Mouse (Mus musculus) liver, postnatal 0 days (tissue): ENCODE results near the gene Zdhhc4. TPM values are rescaled to one million over a fixed set of nuclear protein-coding genes. Genes with fewer than 3 reads are reported as not detected.
A peak's percentile ranks its signal among the peaks of the same experiment; 100 is the strongest.

ENCODE experiments used
- ATAC-seq: fragments of 200-750 bp; cut with Nextera tagmentation; 2 replicates; pipeline ENCODE4 v1.8.0; 2017; ENCODE audit warnings: mild to moderate bottlenecking, moderate library complexity
- DNase-seq: peaks from one replicate; pipeline ENCODE4 v3.0.0-alpha.2; 2016
- H3K27ac ChIP-seq: fragments of 300-500 bp; sonication (generic); 2 replicates; pipeline ENCODE4 v1.5.1; 2014; ENCODE audit warnings: antibody characterized with exemption, moderate library complexity, mild to moderate bottlenecking, low read depth
- H3K27me3 ChIP-seq: fragments of 300-500 bp; sonication (generic); 2 replicates; pipeline ENCODE4 v1.6.1; 2014; ENCODE audit warnings: low read length, control low read depth, mixed read lengths; ENCODE audit not compliant: insufficient read depth
- H3K36me3 ChIP-seq: fragments of 300-500 bp; sonication (generic); replicated peaks from 2 replicates; pipeline ENCODE4 v1.6.1; 2014; ENCODE audit warnings: mild to moderate bottlenecking, control low read depth, low read length, moderate library complexity, mixed read lengths; ENCODE audit not compliant: insufficient read depth
- H3K4me1 ChIP-seq: fragments of 300-500 bp; sonication (generic); 2 replicates; pipeline ENCODE4 v1.6.1; 2014; ENCODE audit warnings: antibody characterized with exemption, mild to moderate bottlenecking, control low read depth; ENCODE audit not compliant: insufficient read depth
- H3K4me2 ChIP-seq: fragments of 300-500 bp; sonication (generic); 2 replicates; pipeline ENCODE4 v1.6.1; 2014; ENCODE audit warnings: low read depth, mild to moderate bottlenecking, low read length, moderate library complexity, mixed read lengths
- H3K4me3 ChIP-seq: fragments of 300-500 bp; sonication (generic); 2 replicates; pipeline ENCODE4 v1.5.1; 2014; ENCODE audit warnings: low read depth, low read length
- H3K9ac ChIP-seq: fragments of 300-500 bp; sonication (generic); replicated peaks from 2 replicates; pipeline ENCODE4 v1.6.1; 2014; ENCODE audit warnings: mild to moderate bottlenecking, moderate library complexity
- H3K9me3 ChIP-seq: fragments of 300-500 bp; sonication (generic); 2 replicates; pipeline ENCODE4 v1.6.1; 2016; ENCODE audit warnings: mild to moderate bottlenecking, control low read depth, low read length, mixed read lengths
- CTCF ChIP-seq: sonication (generic); IDR thresholded peaks from 2 replicates; pipeline ENCODE4 v1.5.1; 2016; ENCODE audit warnings: antibody characterized with exemption, low read depth
- EP300 ChIP-seq: IDR thresholded peaks from 2 replicates; pipeline ENCODE4 v1.6.1; 2016; ENCODE audit warnings: antibody characterized with exemption, low read depth, mild to moderate bottlenecking
- WGBS: fragments of 180-500 bp; shearing (Covaris S2); extraction: QIAGEN DNeasy Blood & Tissue Kit; methylation state at CpG from one replicate; pipeline ENCODE4 v1.1.7; 2014; ENCODE audit not compliant: insufficient replicate concordance; 5-methylcytosine and 5-hydroxymethylcytosine counted together
- polyA plus RNA-seq: library from polyadenylated mRNA; unstranded; fragments of >200 nt; fragmentation: Nextera tagmentation; extraction: Ambion mirVana; gene quantifications from 2 replicates; pipeline ENCODE4 v1.2.1, GENCODE M21; 2015

The Zdhhc4 gene
- polyA plus RNA-seq, 1 experiment from 2014 or later = 34.6 TPM

- DNase-seq = no peak
- WGBS = 69% methylated on average over 7 of the region's 7 CpGs
- TF ChIP-seq CTCF = no peak
- TF ChIP-seq EP300 = no peak
Observed at GRCm38 (mm10) chr5:143335089-143335460, 6.0 kb upstream of the Zdhhc4 start.

DNA sequence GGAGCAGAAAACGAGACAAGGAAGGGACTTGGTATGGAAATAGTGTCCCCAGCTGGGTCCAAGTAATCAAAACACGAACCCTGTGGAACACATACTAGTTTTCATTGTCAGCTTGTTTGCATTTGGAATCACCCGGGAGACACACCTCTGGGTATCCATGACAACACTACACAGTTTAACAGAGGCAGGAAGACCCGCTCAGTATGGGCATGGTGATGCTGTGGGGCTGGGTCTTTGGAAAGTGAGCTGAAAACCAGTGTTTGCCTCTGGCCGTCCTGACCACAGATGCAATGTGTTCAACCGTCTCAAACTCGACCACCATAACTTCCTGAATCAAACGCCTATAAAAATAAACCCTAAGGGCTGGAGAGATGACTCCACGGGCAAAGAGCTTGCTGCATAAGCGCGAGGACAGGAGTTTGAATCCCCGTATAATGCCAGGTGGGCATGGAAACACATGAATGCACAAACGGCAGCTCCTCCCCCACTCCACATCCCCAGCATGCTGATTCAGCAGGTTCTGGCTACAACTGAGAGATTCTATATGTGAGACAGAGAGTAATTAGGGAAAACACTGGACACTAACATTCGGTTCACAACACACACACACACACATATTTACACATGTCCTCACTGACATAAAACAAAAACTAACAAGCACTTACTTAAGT lies 5.5 kb upstream of the Zdhhc4 start:
- Histone ChIP-seq H3K36me3 (no peaks in the 10 kb centered on the region), H3K27me3 (no peaks in the 10 kb centered on the region), H3K9me3 (no peaks in the 10 kb centered on the region), H3K4me2 (no peak overlapping the region), H3K9ac (no peak overlapping the region), H3K27ac (no peak overlapping the region), H3K4me1 (peaks cover 5% of the 10 kb centered on the region), H3K4me3 (no peak overlapping the region)
- no peak for DNase-seq
- ATAC-seq = no peak
- WGBS = 49% methylated on average over 14 of the region's 14 CpGs
- no peak for TF ChIP-seq EP300
- TF ChIP-seq CTCF = no peak

More at GRCm38 (mm10) chr5:143335089-143335460, 6.0 kb upstream of the Zdhhc4 start:
- Histone ChIP-seq H3K9me3 (no peaks in the 10 kb centered on the region), H3K4me2 (no peak overlapping the region), H3K9ac (no peak overlapping the region), H3K4me1 (no peaks in the 10 kb centered on the region; the same call in 1 of the 2 replicates), H3K4me3 (no peak overlapping the region), H3K27me3 (no peaks in the 10 kb centered on the region), H3K27ac (no peak overlapping the region), H3K36me3 (no peaks in the 10 kb centered on the region)
- ATAC-seq = no peak

DNA sequence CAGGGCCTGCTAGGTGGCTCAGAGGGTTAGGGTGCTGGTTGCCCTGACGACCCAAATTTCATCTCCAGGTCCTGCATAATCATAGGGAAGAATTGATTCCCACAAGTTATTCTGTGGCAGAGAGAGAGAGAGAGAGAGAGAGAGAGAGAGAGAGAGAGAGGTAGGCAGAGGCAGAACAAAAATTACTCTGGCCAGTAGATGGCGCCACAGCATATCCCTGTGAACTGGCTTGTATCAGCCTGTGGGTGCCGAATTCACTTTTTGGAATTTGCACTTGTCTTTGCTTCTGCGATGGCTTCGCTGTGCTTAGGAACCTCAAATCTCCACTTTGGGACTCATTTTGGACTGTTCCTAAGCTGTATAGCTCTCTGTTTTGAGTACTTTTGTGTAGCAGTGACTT lies 4.8 kb upstream of the Zdhhc4 start:
- 8% methylated on average over 5 of the region's 5 CpGs for WGBS
- H3K4me2 ChIP-seq = 0 out of 2 replicates have a peak overlapping the region, but pooled peaks have one; percentile 33
- no peak overlapping the region for H3K4me3 ChIP-seq
- H3K9ac ChIP-seq = no peak overlapping the region
- H3K9me3 ChIP-seq = no peaks in the 10 kb centered on the region
- no peaks in the 10 kb centered on the region for H3K36me3 ChIP-seq
- peak; percentile 81 for DNase-seq
- ATAC-seq = no peak
- H3K27ac ChIP-seq = no peak overlapping the region
- TF ChIP-seq EP300 (no peak), CTCF (peak; percentile 84)
- peaks cover 6% of the 10 kb centered on the region for H3K4me1 ChIP-seq
- H3K27me3 ChIP-seq = no peaks in the 10 kb centered on the region

DNA sequence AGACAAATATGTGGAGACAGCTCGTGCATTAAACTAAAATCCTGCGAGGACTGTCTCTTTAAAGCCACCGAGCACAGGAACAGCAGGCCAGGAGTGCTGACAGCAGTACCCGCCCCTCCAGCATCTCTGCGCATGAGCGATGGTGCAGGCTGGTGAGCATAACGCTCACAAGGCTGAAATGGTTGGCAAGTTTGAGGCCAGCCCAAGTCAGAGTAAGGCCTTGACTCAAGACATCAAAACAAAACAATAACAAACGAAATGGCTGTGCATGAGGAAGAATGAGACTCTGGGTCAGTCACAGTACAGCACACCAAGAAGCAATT lies 11.8 kb downstream of the Zdhhc4 start:
- no peak for DNase-seq
- Histone ChIP-seq H3K9me3 (no peaks in the 10 kb centered on the region), H3K4me1 (peaks cover 14% of the 10 kb centered on the region), H3K4me3 (no peak overlapping the region), H3K4me2 (no peak overlapping the region), H3K36me3 (peaks cover 38% of the 10 kb centered on the region), H3K9ac (no peak overlapping the region), H3K27ac (peak overlapping the region; percentile 79), H3K27me3 (no peaks in the 10 kb centered on the region)
- TF ChIP-seq EP300 (no peak), CTCF (no peak)
- 74% methylated on average over 8 of the region's 8 CpGs for WGBS
- no peak for ATAC-seq

- Histone ChIP-seq H3K4me2 (no peak overlapping the region), H3K4me1 (peaks cover 14% of the 10 kb centered on the region), H3K36me3 (peaks cover 35% of the 10 kb centered on the region), H3K9me3 (no peaks in the 10 kb centered on the region), H3K27ac (peak overlapping the region; percentile 79), H3K27me3 (no peaks in the 10 kb centered on the region), H3K4me3 (no peak overlapping the region), H3K9ac (no peak overlapping the region)
- TF ChIP-seq EP300 (no peak; the same call in 1 of the 2 replicates), CTCF (no peak)
- DNase-seq (peak; percentile 37), ATAC-seq (peak; percentile 83)
- WGBS = 84% methylated on average over 5 of the region's 5 CpGs
Observed at GRCm38 (mm10) chr5:143316605-143317287, 12.3 kb downstream of the Zdhhc4 start.

- no peak for DNase-seq
- H3K4me2 ChIP-seq = peak overlapping the region; percentile 85
- H3K9ac ChIP-seq = peak overlapping the region; percentile 17; the same call in 1 of the 2 replicates
- no peak for ATAC-seq
- H3K4me1 ChIP-seq = peaks cover 14% of the 10 kb centered on the region
- H3K4me3 ChIP-seq = peak overlapping the region; percentile 70
- peaks cover 36% of the 10 kb centered on the region for H3K36me3 ChIP-seq
- no peak for TF ChIP-seq EP300
- no peak for TF ChIP-seq CTCF
- WGBS = 20% methylated on average over 8 of the region's 8 CpGs
- H3K27me3 ChIP-seq = no peaks in the 10 kb centered on the region
- H3K27ac ChIP-seq = no peak overlapping the region
- no peaks in the 10 kb centered on the region for H3K9me3 ChIP-seq
Observed at GRCm38 (mm10) chr5:143315514-143315888, 13.6 kb downstream of the Zdhhc4 start.
